Mouse (Mus musculus): Measurements from ENCODE around the gene Pitpna.

Pitpna gene

DNA sequence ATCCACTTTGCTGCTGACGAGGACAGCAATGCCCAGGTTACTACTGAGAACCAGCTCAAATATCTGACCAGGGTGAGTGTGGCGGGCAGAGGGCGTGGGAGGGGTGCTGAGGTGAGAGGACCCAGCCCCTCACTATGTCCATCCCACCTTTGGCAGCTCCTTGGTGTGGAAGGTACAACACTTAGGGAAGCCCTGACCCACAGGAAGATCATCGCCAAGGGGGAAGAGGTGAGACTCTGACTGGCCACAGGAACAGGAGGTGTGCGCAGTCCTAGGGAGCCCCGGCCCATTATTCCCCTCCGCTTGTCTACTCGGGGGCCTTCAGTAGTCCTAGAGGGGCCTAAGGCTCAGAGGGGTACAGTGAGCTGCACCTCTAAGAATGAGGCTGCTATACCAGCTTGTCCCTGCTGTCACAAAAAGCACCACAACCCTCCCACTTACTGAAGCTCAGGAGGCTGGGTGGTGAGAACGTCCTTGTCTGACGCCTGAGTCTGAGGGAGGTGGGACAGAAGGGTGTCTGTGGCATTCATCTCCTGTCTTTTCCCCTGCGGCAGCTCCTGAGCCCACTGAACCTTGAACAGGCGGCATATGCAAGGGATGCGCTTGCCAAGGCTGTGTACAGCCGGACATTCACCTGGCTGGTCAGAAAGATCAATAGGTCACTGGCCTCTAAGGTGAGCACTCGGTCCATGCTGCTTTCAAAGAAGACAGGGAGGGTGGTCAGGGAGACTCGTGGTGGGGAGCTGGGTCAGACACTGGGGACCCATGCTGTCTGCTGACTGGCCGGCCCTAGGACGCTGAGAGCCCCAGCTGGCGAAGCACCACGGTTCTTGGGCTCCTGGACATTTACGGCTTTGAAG is 73.3 kb downstream of the Pitpna start:
- DNase-seq, result no peak

DNA sequence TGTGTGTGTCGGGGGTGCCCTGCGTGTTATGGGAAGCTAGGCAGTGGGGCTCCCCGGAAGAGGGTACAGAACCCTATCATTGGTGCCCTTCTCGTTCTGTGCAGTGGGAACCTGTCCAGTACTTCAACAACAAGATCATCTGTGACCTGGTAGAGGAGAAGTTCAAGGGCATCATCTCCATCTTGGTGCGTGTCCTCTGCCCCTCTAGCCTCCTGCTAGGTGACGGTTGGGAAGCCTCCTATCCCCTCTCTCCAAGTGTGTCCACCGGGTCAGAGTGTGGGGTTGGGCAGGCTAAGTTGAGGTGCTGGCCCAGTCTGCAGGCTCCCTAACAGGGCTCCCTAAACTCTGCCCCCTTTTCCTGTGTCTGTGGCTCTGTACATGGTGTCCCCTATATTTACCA is 74.2 kb downstream of the Pitpna start:
- no peak for DNase-seq

GRCm38 (mm10) chr11:75666296-75666695 is 78.4 kb downstream of the Pitpna start:
- DNase-seq, result no peak

DNA sequence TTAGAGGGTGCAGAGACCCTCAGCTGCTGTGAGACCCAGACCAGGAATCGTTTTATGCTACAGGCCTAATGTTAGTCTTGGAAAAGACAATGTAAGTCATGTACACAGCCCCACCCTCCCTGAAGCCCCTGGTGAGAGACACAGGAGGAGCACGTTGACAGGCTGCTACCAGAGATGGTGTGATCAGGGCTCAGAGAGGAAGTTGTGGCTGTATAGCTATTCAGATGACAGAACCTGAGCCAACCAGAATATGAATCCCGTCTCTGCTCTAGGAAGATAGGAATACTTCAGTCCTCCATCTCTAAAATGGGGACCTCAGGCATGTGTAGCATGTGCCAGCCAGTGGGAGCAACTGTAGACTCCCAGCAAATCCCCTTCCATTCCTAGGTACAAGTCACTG is 80.7 kb downstream of the Pitpna start:
- no peak for DNase-seq

DNA sequence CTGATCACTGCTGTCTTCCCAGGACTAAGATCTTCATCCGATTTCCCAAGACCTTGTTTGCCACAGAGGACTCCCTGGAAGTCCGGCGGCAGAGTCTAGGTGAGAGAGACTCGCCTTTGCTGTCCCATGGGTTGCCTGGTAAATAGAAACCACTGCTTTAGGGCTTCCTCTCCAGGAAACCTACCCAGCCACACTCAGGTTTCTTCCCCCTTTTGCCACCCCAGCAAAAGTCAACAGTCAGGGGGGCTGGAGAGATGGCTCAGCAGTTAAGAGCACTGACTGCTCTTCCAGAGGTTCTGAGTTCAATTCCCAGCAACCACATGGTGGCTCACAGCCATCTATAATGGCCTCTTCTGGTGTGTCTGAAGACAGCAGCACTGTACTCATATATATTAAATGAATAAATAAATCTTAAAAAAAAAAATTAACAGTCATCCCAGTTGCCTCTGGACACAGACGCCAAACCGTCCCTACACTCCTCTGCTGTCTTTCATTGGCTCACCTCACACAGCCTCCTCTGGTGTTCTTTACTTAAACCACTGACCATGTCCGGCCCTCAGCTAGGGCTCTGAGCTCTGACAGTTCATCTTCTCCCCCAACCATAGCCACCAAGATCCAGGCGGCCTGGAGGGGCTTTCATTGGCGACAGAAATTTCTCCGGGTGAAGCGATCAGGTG is 81.4 kb downstream of the Pitpna start:
- no peak for DNase-seq

DNA sequence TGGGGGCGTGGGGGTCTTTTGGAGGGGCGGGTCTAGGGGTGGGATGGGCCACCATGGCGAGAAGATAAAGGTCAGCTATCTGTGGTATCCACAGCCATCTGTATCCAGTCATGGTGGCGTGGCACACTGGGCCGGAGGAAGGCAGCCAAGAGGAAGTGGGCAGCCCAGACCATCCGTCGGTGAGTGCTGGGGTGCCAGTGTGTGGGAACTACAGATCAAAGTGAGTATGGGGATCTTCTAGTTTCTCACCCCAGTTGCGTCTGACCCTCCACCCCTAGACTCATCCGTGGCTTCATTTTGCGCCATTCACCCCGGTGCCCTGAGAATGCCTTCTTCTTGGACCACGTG is 81.9 kb downstream of the Pitpna start:
- no peak for DNase-seq

- no peak for DNase-seq
Observed at GRCm38 (mm10) chr11:75671426-75672180, 83.7 kb downstream of the Pitpna start.

DNA sequence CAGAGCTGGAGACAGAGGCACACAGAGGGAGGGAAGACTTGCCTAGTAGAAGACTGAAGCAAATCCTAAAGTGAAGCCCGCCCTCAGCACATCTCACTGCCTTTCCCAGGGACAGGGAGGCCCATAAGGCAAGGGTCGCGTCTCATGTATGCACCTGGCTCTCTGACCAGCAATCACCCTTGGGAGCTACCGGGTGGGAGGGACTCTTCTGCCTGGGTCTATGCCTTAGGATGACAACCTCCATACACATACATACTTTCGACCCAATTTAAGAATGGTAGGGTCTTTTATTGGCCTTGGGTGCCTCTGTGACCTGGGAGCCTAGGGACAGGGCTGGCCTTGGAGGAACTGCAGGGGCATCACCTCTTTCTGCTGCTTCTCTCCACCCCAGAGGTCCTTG is 85.5 kb downstream of the Pitpna start:
- DNase-seq, result no peak

DNA sequence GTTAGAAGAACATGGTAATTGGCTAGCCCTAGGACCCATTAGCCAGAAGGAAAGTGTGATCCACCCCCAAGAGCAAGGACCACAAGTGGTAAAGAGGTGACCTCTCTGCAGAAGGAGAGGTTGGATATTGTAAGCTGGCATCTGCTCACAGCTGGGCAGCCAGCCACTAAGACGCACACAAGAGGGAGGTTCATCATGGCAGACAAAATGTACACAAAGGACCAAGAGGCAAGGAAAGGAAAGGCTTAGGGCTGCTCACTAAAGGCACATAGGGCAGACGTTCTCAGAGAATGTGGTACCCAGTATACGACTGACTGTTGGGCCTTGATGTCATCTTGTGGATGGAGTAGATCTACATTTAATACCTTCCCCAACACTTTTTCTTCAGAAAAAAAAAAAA is 87.0 kb downstream of the Pitpna start:
- no peak for DNase-seq

- no peak for DNase-seq
Observed at GRCm38 (mm10) chr11:75677881-75678746, 90.2 kb downstream of the Pitpna start.
